Mouse (Mus musculus) liver, embryonic 14.5 days (tissue): ENCODE measurements around the gene Usp53. TPM values are rescaled to one million over a fixed set of nuclear protein-coding genes. Genes with fewer than 3 reads are reported as not detected.

Experiments used
- ATAC-seq: fragments of 200-750 bp; cut with Nextera tagmentation; 2 replicates; pipeline ENCODE4 v1.8.0; 2017; ENCODE audit warnings: moderate number of reproducible peaks, mild to moderate bottlenecking, moderate library complexity; ENCODE audit not compliant: insufficient read depth
- DNase-seq, 3 experiments: peaks; one replicate each; pipeline ENCODE4 v3.0.0-alpha.2; 2012 to 2013; ENCODE audit warnings: low read depth in 3 of 3, low spot score in 3 of 3
- H3K27ac ChIP-seq: fragments of 300-500 bp; sonication (generic); 2 replicates; pipeline ENCODE4 v1.5.1; 2014; ENCODE audit warnings: moderate library complexity, mild to moderate bottlenecking, control low read depth, inconsistent platforms
- H3K27me3 ChIP-seq: fragments of 300-500 bp; sonication (generic); 2 replicates; pipeline ENCODE4 v1.6.1; 2014; ENCODE audit warnings: mild to moderate bottlenecking, low read length, moderate library complexity; ENCODE audit not compliant: control insufficient read depth, insufficient read depth
- H3K36me3 ChIP-seq: fragments of 300-500 bp; sonication (generic); replicated peaks from 2 replicates; pipeline ENCODE4 v1.6.1; 2014; ENCODE audit warnings: low read depth; ENCODE audit not compliant: control insufficient read depth, insufficient read depth
- H3K4me1 ChIP-seq, 2 experiments: fragments of 200-500 bp in 1 of 2; fragments of 300-500 bp in 1 of 2; sonication (generic) in 1 of 2; replicated peaks; 2 replicates each; pipeline ENCODE4 v1.6.1; 2012 to 2014; ENCODE audit warnings: antibody characterized with exemption in 1 of 2, inconsistent platforms in 1 of 2, low read length in 1 of 2; ENCODE audit not compliant: control insufficient read depth in 2 of 2, insufficient read depth in 2 of 2
- H3K4me2 ChIP-seq: fragments of 300-500 bp; sonication (generic); 2 replicates; pipeline ENCODE4 v1.6.1; 2014; ENCODE audit warnings: low read depth, mild to moderate bottlenecking, control low read depth, moderate library complexity
- H3K4me3 ChIP-seq, 2 experiments: fragments of 200-500 bp in 1 of 2; fragments of 300-500 bp in 1 of 2; sonication (generic) in 1 of 2; 2 replicates each; pipeline ENCODE4 v1.5.1; 2012 to 2014; ENCODE audit warnings: low read depth in 2 of 2, low read length in 2 of 2, mild to moderate bottlenecking in 2 of 2, control low read depth in 1 of 2, inconsistent platforms in 1 of 2, moderate library complexity in 1 of 2; ENCODE audit not compliant: insufficient read depth in 1 of 2
- H3K9ac ChIP-seq: fragments of 300-500 bp; sonication (generic); replicated peaks from 2 replicates; pipeline ENCODE4 v1.6.1; 2014; ENCODE audit warnings: mild to moderate bottlenecking, control low read depth, moderate library complexity
- H3K9me3 ChIP-seq: fragments of 300-500 bp; sonication (generic); 2 replicates; pipeline ENCODE4 v1.6.1; 2016; ENCODE audit warnings: low read length, mixed read lengths; ENCODE audit not compliant: control insufficient read depth
- CTCF ChIP-seq: IDR thresholded peaks from 2 replicates; pipeline ENCODE4 v1.5.1; 2016; ENCODE audit warnings: antibody characterized with exemption, low read depth, control low read depth
- EP300 ChIP-seq: IDR thresholded peaks from 2 replicates; pipeline ENCODE4 v1.6.1; 2016; ENCODE audit warnings: antibody characterized with exemption, low read depth
- WGBS: fragments of 180-500 bp; shearing (Covaris S2); extraction: QIAGEN DNeasy Blood & Tissue Kit; methylation state at CpG from one replicate; pipeline ENCODE4 v1.1.7; 2014; ENCODE audit not compliant: insufficient replicate concordance; 5-methylcytosine and 5-hydroxymethylcytosine counted together
- polyA plus RNA-seq, 2 experiments: library from polyadenylated mRNA; depleted of rRNA in 1 of 2; stranded (reverse) in 1 of 2; unstranded in 1 of 2; fragments of >200 nt; fragmentation: Nextera tagmentation in 1 of 2; extraction: Ambion mirVana in 1 of 2; gene quantifications; 2 replicates each; pipeline versions ENCODE4 v1.2.1 to v1.2.3; 2012 to 2014

The Usp53 gene
- polyA plus RNA-seq, 2 experiments, result 0.78 to 1.6 TPM

DNA sequence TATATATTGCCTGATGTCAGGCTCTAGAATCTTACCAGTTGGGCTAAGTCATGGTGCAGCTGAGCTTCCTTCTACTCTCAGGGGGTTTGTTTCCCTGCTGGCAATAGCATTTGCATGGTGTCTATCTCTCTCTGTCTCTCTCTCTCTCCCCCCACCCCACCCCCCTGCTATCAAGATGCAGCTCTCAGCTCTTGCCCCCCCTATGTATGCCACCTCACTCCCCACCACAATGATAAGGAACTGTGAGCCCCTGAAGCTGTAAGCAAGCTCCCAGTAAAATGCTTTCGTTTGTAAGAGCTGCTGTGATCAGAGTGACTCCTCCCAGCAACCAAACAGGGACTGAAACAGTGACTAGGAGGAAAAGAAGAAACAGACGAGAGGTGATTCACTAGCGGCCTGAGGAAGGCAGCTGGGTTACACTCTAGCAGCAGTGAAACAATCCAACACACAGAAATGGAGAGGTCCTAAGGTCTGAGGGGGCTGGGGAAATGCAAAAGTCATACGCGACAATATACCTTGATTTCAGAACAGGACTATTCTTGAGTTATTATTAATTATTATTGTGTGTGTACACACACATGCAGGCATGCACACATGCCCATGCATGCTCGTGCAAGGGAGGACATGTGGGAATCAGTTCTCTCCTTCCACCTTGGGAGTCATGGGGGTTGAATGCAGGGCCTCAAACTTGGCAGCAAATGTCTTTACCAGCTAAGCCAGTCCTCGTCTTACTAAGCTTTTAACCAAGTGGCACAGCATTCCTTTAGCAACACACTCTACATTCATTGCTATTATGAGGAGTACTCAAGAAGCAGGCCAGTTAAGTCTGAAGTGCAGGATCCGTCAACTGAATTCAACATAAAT is 63.5 kb downstream of the Usp53 start:
- H3K36me3 ChIP-seq, result no peaks in the 10 kb centered on the region
- ATAC-seq (no peak), DNase-seq (no peak)
- H3K4me3 ChIP-seq, result no peak overlapping the region
- WGBS, result 43% methylated on average over 8 of the region's 8 CpGs
- H3K4me2 ChIP-seq, result no peak overlapping the region
- no peak overlapping the region for H3K9ac ChIP-seq
- H3K4me1 ChIP-seq, result peaks cover 11 to 19% of the 10 kb centered on the region in 2 experiments
- H3K27me3 ChIP-seq, result no peaks in the 10 kb centered on the region
- H3K9me3 ChIP-seq, result no peaks in the 10 kb centered on the region
- H3K27ac ChIP-seq, result no peak overlapping the region
- TF ChIP-seq CTCF, result no peak
- TF ChIP-seq EP300, result no peak

DNA sequence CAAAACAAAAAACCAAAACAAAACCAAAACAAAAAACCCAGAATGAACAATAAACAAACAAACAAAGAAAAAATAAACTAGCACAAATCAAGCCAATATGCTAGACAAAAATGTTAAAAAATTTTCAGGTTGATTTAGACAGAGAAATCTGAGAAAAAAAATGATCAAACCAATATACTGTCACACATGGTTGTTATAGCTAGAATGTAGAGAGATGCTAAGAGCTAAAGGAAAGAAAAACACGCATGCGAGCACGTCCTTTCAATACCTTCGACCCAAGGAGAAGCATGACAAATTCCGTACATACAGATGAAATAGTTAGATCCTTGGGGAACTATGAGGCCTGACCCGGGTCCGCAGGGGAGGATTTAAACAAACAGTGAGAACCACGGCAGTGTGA is 65.0 kb downstream of the Usp53 start, which contains the start of gene Gm10959:
Gm10959 (minus strand) TSS at position 101 of the 400 bp plus-strand sequence.
- Histone ChIP-seq H3K27me3 (no peaks in the 10 kb centered on the region), H3K27ac (no peak within 1 kb of the TSS), H3K9me3 (no peaks in the 10 kb centered on the region), H3K36me3 (no peaks in the 10 kb centered on the region), H3K4me1 (peaks cover 11 to 19% of the 10 kb centered on the region in 2 experiments), H3K4me2 (no peak within 1 kb of the TSS), H3K9ac (no peak within 1 kb of the TSS), H3K4me3 (no peak within 1 kb of the TSS)
- ATAC-seq (no peak), DNase-seq (no peak)
- TF ChIP-seq CTCF, result no peak
- no peak for TF ChIP-seq EP300
- WGBS, result 75% methylated on average over 8 of the region's 8 CpGs

DNA sequence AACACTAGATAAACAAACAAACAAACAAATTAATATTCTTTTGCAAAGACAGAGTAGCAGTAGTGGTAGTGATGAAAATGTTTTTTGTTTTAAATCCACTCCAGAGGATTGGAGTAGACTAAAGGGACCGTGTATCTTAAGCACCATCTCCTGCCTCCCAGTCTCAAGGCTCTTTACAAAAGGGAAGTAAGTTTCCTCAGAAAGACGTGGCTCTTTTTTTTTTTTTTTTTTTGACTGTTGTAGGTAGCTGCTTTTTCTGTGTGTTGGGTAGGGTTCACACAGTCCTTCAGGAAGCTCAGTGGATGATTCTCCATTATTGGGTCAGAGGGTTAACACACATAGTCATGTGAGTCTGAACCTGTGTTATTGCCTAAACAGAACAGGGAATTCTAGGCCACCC is 65.6 kb downstream of the Usp53 start:
- WGBS, result 11% methylated on average over 2 of the region's 2 CpGs
- Histone ChIP-seq H3K9me3 (no peaks in the 10 kb centered on the region), H3K36me3 (no peaks in the 10 kb centered on the region), H3K4me1 (peaks cover 11 to 19% of the 10 kb centered on the region in 2 experiments), H3K27ac (no peak overlapping the region), H3K4me3 (no peak overlapping the region), H3K4me2 (no peak overlapping the region), H3K9ac (no peak overlapping the region), H3K27me3 (no peaks in the 10 kb centered on the region)
- DNase-seq (no peak), ATAC-seq (no peak)
- TF ChIP-seq EP300, result no peak
- no peak for TF ChIP-seq CTCF

DNA sequence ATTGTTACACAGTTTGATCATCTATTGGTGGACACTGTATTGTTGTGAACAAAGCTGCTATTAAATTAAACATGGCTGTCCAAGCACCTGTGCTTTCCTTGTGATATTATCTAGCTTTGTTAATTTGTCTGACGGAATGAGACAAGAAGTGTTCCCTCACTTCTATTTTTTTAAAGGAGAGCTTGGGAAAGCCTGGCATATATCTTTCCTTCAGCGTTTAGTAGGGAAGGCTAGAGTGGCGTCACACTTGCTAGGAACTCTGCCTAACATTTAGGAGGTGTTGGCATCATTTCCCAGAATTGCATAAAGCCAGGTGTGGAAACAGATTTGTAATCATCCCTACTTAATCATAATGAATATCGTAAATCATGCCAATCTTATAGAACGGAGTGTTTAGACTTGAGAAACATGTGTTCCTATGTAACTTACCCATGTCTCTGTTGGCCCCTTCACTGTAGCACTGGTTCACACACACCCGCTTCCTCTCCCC is 68.1 kb downstream of the Usp53 start:
- DNase-seq, result no peak
- no peak for ATAC-seq
- Histone ChIP-seq H3K27me3 (no peaks in the 10 kb centered on the region), H3K9me3 (no peaks in the 10 kb centered on the region), H3K4me3 (no peak overlapping the region), H3K27ac (no peak overlapping the region), H3K36me3 (no peaks in the 10 kb centered on the region), H3K4me2 (no peak overlapping the region), H3K4me1 (peaks cover 2 to 14% of the 10 kb centered on the region in 2 experiments; a peak in 2 of 4 replicates), H3K9ac (no peak overlapping the region)
- 57% methylated on average over 6 of the region's 6 CpGs for WGBS
- TF ChIP-seq CTCF (no peak), EP300 (no peak)

DNA sequence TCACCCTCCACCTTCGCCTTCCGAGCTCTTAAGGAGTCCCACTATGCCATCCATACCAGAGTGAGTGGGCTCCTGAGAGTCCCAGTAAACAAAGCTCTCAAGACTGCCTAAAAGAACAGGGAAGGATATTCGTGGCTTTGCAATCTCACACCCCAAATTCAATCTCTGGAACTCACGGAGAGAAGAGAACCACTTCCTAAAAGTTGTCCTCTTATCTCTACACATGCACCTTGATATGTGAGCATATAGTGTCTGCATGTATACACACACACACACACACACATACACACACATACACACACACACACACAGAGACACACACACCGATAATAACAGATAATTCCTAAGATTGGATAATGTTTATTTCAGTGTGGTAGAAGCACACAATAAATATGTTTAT is 68.8 kb downstream of the Usp53 start:
- Histone ChIP-seq H3K27me3 (no peaks in the 10 kb centered on the region), H3K27ac (no peak overlapping the region), H3K4me3 (no peak overlapping the region), H3K9me3 (no peaks in the 10 kb centered on the region), H3K4me1 (peaks cover 0 to 9% of the 10 kb centered on the region in 2 experiments; a peak in 2 of 4 replicates), H3K4me2 (no peak overlapping the region), H3K9ac (no peak overlapping the region), H3K36me3 (no peaks in the 10 kb centered on the region)
- ATAC-seq (no peak), DNase-seq (no peak)
- no peak for TF ChIP-seq CTCF
- no peak for TF ChIP-seq EP300
- WGBS, result 43% methylated on average over 5 of the region's 5 CpGs
